Mouse (Mus musculus) testis, adult 2 months (tissue): Measurements from ENCODE around the gene Ddx23.

Experiments
- CTCF ChIP-seq: fragments of 200-500 bp; IDR thresholded peaks from 2 replicates; pipeline ENCODE4 v1.5.1; 2012; ENCODE audit warnings: low read depth, mild to moderate bottlenecking, inconsistent platforms, low read length, moderate library complexity; ENCODE audit not compliant: control insufficient read depth, insufficient read depth, insufficient replicate concordance
- POLR2A ChIP-seq: fragments of 200-500 bp; IDR thresholded peaks from 2 replicates; pipeline ENCODE4 v1.6.1; 2012; ENCODE audit warnings: low read depth, mild to moderate bottlenecking, inconsistent platforms, low read length, moderate library complexity; ENCODE audit not compliant: control insufficient read depth

DNA sequence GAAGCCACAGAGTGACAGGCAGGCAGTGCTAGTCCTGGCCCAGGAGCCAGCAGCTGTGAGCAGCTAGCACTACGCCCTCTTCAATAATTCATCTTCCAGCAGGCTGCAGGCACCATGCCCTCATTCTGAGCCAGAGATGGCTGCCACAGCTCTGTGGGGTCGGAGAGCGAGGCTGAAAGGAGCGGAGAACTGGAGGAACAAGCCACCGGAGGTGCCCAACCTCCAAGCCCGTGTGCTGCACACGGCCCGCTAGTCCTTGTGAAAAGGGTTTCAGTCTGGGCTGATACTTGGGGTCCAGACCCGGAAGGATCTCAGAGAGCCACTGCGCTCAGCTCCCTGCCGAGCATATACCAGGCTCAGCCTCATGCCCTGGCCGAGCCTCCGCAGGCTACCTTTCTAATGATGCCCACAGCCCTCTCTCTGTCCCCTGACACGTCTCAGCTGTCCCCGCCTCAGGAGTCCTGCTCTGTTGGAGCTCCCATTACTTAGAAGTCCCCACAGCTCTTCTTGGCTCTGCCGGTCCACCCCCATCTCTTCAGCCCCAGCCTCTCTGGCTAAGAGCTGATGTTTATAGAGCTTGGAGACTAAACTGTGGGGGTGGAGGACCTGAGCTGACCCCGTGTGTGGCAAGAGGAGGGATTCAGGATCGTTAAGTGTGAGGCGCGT lies 34.0 kb downstream of the Ddx23 start:
- TF ChIP-seq CTCF: no peak
- no peak for TF ChIP-seq POLR2A
